Mouse (Mus musculus): ENCODE measurements around the gene Tubb4b.
A peak's percentile ranks its signal among the peaks of the same experiment; 100 is the strongest.

DNA sequence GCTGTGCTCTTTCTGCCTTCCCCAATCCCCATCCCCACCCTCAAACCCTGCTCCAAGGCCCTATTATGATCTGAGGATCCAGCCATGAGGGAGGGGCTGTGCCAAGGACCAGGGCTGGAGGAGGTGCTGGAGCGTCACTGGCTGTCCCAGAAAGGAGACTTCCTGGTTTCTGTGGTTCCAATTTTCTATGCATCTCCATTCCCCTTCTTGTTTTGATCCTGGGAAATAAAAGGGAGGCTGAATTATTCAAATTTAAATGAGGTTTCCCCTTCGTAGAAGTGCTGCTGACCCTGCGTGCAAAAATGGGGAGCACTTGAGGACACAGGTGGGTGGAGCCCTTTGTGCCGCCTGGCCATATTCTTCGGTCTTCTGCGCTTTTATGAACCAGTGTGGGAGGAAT, 41.8 kb downstream of the Tubb4b start:
- TF ChIP-seq POLR2A (IDR thresholded peaks at IDR 0.05; ENCODE audit: control insufficient read depth in 1 of 2, insufficient read depth in 1 of 2, low read depth in 1 of 2, low read length in 2 of 2, poor library complexity in 1 of 2): peak in 1 of 2 experiments; percentile 50; a peak in 1 of 4 replicates
- no peak for TF ChIP-seq ZNF384 (IDR thresholded peaks at IDR 0.05; ENCODE audit: low read depth, low read length)
- no peak for TF ChIP-seq GATA1 (IDR thresholded peaks at IDR 0.05; ENCODE audit: low read depth, low read length)
- TF ChIP-seq BHLHE40 (IDR thresholded peaks at IDR 0.05; ENCODE audit: borderline replicate concordance, low read depth, low read length): no peak
- no peak for TF ChIP-seq ZC3H11A (IDR thresholded peaks at IDR 0.05; ENCODE audit: low read depth, low read length)
- no peak for TF ChIP-seq MYC (IDR thresholded peaks at IDR 0.05; ENCODE audit: low read depth, low read length)
- TF ChIP-seq JUND (IDR thresholded peaks at IDR 0.05; ENCODE audit: low read depth, low read length): no peak
- no peak for TF ChIP-seq CTCF (IDR thresholded peaks at IDR 0.05 in 2 of 3, conservative IDR thresholded peaks at IDR 0.05 in 1 of 3; ENCODE audit: control insufficient read depth in 1 of 3, insufficient read depth in 1 of 3, low read depth in 2 of 3, low read length in 3 of 3, poor library complexity in 1 of 3, severe bottlenecking in 1 of 3)
- no peak for TF ChIP-seq KAT2A (conservative IDR thresholded peaks at IDR 0.05; ENCODE audit: low read depth, low read length)
- TF ChIP-seq NELFE (IDR thresholded peaks at IDR 0.05; ENCODE audit: low read depth, low read length): peak; percentile 16; the same call in 1 of the 2 replicates
- TF ChIP-seq POLR2AphosphoS2 (IDR thresholded peaks at IDR 0.05; ENCODE audit: low read length): no peak; the same call in 1 of the 2 replicates
- peak; percentile 38 to 53; a peak in 2 of 4 replicates for TF ChIP-seq EP300 (IDR thresholded peaks at IDR 0.05; ENCODE audit: low read depth in 1 of 2, low read length in 2 of 2)
- no peak for TF ChIP-seq NRF1 (IDR thresholded peaks at IDR 0.05; ENCODE audit: insufficient read depth, low read depth, low read length, poor library complexity, severe bottlenecking)
